Mouse (Mus musculus): ENCODE measurements around the gene Chp1. TPM values are rescaled to one million over a fixed set of nuclear protein-coding genes. Genes with fewer than 3 reads are reported as not detected.
"Not testable (repeated sequence)": the region's sequence is repeated elsewhere in the genome, so short reads cannot be mapped to it uniquely, and the experiment has no call there.

Gene Chp1
- 68.1 and 73.6 TPM in 2 replicates for polyA plus RNA-seq (2015; fragmentation: Nextera tagmentation; extraction: Ambion mirVana)

DNA sequence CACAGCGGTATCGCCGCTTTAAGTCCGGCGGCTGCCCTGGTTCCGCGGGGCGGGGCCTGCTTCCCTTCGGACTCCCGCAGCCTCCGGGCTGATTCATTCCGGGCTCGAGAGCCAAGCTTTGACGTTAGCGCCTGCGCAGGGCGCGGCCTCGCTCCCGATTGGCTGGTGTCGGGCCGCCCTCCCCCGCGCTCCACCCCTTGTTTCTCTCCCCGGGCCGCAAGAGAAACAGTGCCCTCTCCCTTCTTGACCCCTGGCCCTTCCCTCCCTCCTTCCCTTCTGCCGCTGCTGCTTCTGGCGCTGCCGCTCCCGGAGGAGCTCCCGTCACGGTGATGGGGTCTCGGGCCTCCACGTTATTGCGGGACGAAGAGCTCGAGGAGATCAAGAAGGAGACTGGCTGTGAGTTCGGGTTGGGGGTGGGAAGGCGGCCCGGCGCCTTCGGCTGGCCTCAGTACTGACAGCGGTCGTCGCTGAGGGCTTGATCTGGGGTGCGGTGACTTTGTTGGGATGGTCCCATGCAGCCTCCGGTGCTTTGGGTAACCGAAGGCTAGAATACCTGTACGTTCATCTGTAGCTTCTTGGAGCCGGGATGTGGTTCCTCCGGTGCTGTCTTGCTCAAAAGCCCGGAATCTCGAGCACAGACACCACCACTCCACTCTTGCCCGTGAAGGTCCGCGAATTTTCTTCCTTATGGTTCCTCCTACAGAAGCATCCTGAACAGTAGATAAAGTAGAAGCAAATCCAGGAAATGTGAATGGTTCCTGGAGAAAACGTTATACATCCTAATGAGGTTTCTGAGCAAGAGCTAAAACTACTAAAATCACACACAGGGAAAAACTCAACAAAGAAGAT, at the start of gene Chp1, which contains the start of gene Exd1:
Chp1 (plus strand) TSS at position 176 of the 849 bp plus-strand sequence.
Exd1 (minus strand) TSS at position 106 of the 849 bp plus-strand sequence.
- Histone ChIP-seq H3K27ac (peak within 1 kb of the TSS; percentile 90), H3K27me3 (replicated peaks) (no peaks in the 10 kb centered on the region), H3K9ac (peak within 1 kb of the TSS; percentile 53; the same call in 1 of the 2 replicates), H3K36me3 (no peaks in the 10 kb centered on the region), H3K4me1 (peaks cover 10% of the 10 kb centered on the region; the same call in 1 of the 2 replicates), H3K4me2 (peak within 1 kb of the TSS; percentile 84), H3K9me3 (no peaks in the 10 kb centered on the region), H3K4me3 (replicated peaks) (peak within 1 kb of the TSS; percentile 64)
- peak; percentile 98 for ATAC-seq (ENCODE audit: insufficient read depth, low FRiP score, low read depth)
- under 1% methylated on average over 55 of the region's 57 CpGs for WGBS

DNA sequence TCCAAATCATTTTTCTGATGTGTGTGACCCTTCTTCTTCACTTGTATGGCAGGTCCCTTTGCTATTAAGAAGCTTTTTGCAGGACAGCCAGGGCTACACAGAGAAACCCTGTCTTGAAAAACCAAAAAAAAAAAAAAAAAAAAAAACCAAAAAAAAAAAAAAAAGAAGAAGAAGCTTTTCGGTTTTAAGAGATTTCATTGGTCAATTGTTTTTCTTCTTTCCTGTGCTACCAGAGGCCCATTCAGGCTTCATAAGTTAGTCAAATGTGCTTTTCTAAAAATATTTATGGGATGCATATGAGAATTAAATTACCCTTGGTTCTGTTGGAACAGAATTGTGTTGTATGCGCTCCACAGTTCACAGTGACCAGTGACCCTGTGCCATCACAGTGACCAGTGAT, 48.6 kb upstream of the Chp1 start:
- H3K9me3 ChIP-seq = no peaks in the 10 kb centered on the region
- no peaks in the 10 kb centered on the region for H3K27me3 ChIP-seq (replicated peaks)
- ATAC-seq (ENCODE audit: insufficient read depth, low FRiP score, low read depth) = no peak
- no peak overlapping the region for H3K4me3 ChIP-seq (replicated peaks)
- no peaks in the 10 kb centered on the region for H3K36me3 ChIP-seq
- H3K4me2 ChIP-seq = no peak overlapping the region
- H3K9ac ChIP-seq = no peak overlapping the region
- no peak overlapping the region for H3K27ac ChIP-seq
- WGBS = 81% methylated on average over 2 of the region's 2 CpGs
- H3K4me1 ChIP-seq = no peaks in the 10 kb centered on the region

DNA sequence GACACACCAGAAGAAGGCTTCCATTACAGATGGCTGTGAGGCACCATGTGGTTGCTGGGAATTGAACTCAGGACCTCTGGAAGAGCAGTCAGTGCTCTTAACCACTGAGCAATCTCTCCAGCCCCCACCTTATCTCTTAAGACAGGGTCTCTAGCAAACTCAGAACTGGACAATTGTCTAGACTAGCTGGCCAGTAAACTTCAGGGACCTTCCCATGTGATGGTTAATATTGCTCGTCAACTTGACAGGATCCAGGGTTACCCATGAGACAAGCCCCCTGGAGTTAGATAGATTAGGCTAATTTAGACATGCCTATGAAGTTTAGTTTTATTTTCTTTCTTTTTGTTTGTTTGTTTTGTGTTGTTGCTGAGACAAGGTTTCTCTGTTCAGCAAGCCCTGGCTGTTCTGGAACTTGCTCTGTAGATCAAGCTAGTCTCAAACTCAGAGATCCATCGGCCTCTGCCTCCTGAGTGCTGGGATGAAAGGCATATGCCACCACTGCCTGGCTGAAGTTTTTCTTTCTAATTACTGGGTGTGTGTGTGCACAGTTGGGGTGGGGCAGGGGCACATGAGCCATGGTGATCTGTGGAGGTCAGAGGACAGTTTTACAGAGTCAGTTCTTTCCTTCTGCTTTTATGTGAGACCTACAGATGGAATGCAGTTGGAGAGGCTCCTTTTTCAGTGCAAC, 46.4 kb upstream of the Chp1 start:
- Histone ChIP-seq H3K4me1 (no peaks in the 10 kb centered on the region), H3K27me3 (replicated peaks) (no peaks in the 10 kb centered on the region), H3K36me3 (no peaks in the 10 kb centered on the region), H3K9ac (no peak overlapping the region), H3K9me3 (no peaks in the 10 kb centered on the region), H3K4me2 (no peak overlapping the region), H3K27ac (no peak overlapping the region), H3K4me3 (replicated peaks) (no peak overlapping the region)
- WGBS = 74% methylated on average over 2 of the region's 2 CpGs
- ATAC-seq (ENCODE audit: insufficient read depth, low FRiP score, low read depth) = 0 out of 2 replicates have a peak, but pooled peaks have one; percentile 43

DNA sequence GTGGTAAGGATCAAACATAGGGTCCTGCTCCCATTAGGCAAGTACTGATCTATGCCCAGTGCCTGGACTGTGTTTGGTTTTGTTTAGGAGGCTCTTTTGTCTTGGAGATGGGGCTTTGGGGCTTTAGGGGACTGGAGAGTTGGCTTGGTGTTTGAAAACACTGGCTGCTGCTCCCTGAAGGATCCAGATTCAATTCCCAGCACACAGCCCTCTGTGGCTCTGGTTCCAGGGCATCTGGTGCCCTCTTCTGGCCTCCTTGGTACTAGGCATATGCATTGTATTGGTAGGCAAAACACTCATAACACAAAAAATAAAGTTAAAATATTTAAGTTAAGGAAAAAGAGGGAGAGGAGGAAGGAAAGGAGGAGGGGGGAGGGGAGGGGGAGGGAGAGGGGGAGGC, 40.4 kb upstream of the Chp1 start:
- no peaks in the 10 kb centered on the region for H3K27me3 ChIP-seq (replicated peaks)
- no peak for ATAC-seq (ENCODE audit: insufficient read depth, low FRiP score, low read depth)
- no peak overlapping the region for H3K4me3 ChIP-seq (replicated peaks)
- no peak overlapping the region for H3K4me2 ChIP-seq
- H3K27ac ChIP-seq = no peak overlapping the region
- H3K4me1 ChIP-seq = no peaks in the 10 kb centered on the region
- H3K36me3 ChIP-seq = no peaks in the 10 kb centered on the region
- H3K9ac ChIP-seq = no peak overlapping the region
- no peaks in the 10 kb centered on the region for H3K9me3 ChIP-seq

DNA sequence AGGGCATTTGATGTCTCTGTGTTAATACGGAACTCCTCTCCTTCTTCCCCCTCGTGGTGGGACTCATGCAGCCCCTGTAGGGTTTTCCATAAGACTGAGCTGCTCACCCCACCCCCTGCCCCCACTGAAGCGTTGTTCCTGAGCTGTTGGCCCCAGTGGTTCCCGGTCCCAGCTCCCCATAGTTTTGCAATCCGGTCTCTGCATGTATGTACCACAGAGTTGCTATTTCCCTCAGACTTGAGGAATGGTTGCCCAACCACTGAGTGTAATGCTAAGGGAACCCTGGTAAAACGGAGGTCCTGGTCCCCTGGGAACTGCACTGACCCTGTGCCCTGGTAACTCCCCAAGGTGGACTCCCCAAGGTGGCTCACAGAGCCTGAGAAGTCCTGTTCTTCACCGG, 39.0 kb upstream of the Chp1 start:
- not testable (repeated sequence) for H3K4me2 ChIP-seq; H3K27ac ChIP-seq; H3K4me3 ChIP-seq (replicated peaks); H3K9me3 ChIP-seq; H3K9ac ChIP-seq; H3K4me1 ChIP-seq; H3K27me3 ChIP-seq (replicated peaks); ATAC-seq (ENCODE audit: insufficient read depth, low FRiP score, low read depth); H3K36me3 ChIP-seq
- 61% methylated on average over 7 of the region's 7 CpGs for WGBS

DNA sequence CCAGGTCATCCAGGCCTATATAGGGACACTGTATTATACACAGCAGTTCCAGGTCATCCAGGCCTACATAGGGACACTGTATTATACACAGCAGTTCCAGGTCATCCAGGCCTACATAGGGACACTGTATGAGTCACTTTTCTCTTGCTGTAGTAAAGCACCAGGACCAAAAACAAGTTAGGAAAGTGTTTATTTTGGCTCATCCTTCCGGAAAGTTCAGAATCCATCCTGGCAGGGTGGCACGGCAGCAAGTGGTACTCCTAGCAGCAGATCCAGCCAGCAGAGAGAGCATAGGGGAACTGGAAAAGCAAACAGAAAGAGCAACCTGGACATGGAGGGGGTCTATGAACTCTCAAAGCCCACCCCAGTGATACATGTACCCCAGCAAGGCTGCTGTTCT, 36.6 kb upstream of the Chp1 start:
- 87% methylated on average over 2 of the region's 2 CpGs for WGBS
- Histone ChIP-seq H3K4me3 (replicated peaks) (no peak overlapping the region), H3K4me2 (no peak overlapping the region), H3K9me3 (no peaks in the 10 kb centered on the region), H3K27me3 (replicated peaks) (no peaks in the 10 kb centered on the region), H3K9ac (no peak overlapping the region), H3K36me3 (no peaks in the 10 kb centered on the region), H3K27ac (no peak overlapping the region), H3K4me1 (no peaks in the 10 kb centered on the region)
- ATAC-seq (ENCODE audit: insufficient read depth, low FRiP score, low read depth) = no peak

DNA sequence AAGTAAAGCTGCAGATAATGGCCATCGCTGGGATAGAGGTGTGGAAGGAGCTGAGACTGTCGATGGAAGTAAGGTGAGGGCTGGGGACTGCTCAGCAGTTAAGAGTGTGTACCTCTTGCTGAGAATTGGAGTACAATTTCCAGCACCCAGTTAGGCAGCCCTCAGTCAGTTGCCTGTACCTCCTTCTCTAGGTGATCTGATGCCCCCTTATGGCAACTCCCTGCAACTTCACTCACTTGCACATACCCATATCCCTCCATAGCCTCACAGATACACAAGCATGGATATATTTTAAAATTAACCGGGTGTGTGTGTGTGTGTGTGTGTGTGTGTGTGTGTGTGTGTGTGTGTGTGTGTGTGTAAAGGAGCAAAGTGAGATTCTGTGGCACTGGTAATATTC, 35.2 kb upstream of the Chp1 start:
- H3K27ac ChIP-seq = no peak overlapping the region
- no peak overlapping the region for H3K9ac ChIP-seq
- H3K4me2 ChIP-seq = no peak overlapping the region
- no peak for ATAC-seq (ENCODE audit: insufficient read depth, low FRiP score, low read depth)
- no peak overlapping the region for H3K4me3 ChIP-seq (replicated peaks)
- H3K9me3 ChIP-seq = no peaks in the 10 kb centered on the region
- H3K36me3 ChIP-seq = no peaks in the 10 kb centered on the region
- H3K4me1 ChIP-seq = no peaks in the 10 kb centered on the region
- no peaks in the 10 kb centered on the region for H3K27me3 ChIP-seq (replicated peaks)
- 77% methylated on average over 3 of the region's 3 CpGs for WGBS

DNA sequence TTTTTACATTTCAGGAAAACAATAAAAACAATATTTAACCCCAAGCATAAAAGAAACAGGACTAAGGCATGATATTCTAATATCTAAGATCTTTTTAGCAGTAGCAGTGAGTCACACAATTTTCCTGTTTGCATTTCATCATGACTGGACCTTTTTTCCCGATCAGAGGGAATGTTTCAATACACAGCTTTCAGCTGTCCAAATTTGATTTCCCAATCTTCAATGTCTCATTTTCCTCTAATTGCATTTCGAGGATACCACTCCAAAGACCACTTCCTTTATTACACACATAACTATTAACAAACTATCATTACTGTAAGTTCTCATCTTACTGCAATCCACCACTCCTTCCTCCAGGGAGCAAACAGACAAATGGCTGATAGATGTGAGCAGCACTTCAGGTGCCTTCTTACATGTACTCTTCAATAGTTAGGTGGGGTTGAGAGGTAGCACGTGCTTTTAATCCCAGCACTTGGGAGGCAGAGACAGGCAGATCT, 33.4 kb upstream of the Chp1 start:
- Histone ChIP-seq H3K36me3 (no peaks in the 10 kb centered on the region), H3K27me3 (replicated peaks) (no peaks in the 10 kb centered on the region), H3K4me1 (no peaks in the 10 kb centered on the region), H3K4me2 (no peak overlapping the region), H3K9me3 (no peaks in the 10 kb centered on the region), H3K4me3 (replicated peaks) (no peak overlapping the region), H3K9ac (no peak overlapping the region), H3K27ac (no peak overlapping the region)
- no peak for ATAC-seq (ENCODE audit: insufficient read depth, low FRiP score, low read depth)
- WGBS = 68% methylated on average over 3 of the region's 3 CpGs

DNA sequence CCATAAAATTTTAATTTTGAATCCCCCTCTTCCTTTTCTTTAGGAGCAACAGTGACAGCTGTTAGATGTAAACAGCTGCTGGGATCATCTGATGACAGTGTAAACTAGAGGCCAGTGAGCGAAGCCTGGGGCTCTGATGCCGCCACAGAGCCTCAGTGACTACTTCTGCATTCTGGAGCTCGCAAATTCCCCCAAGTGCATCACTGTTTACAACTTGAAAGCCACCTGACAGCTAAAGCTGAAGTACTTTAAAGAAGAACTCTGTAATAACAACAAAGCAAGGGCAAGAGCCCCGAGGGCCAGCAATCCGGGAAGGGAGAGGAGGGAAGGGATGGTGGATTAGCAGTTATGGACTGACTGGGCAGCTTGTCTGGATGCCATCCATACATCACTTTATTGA, 30.7 kb upstream of the Chp1 start:
- H3K4me2 ChIP-seq = no peak overlapping the region
- no peaks in the 10 kb centered on the region for H3K4me1 ChIP-seq
- H3K4me3 ChIP-seq (replicated peaks) = no peak overlapping the region
- no peak overlapping the region for H3K9ac ChIP-seq
- H3K27me3 ChIP-seq (replicated peaks) = no peaks in the 10 kb centered on the region
- no peak overlapping the region for H3K27ac ChIP-seq
- ATAC-seq (ENCODE audit: insufficient read depth, low FRiP score, low read depth) = no peak
- 41% methylated on average over 5 of the region's 5 CpGs for WGBS
- no peaks in the 10 kb centered on the region for H3K36me3 ChIP-seq
- no peaks in the 10 kb centered on the region for H3K9me3 ChIP-seq

DNA sequence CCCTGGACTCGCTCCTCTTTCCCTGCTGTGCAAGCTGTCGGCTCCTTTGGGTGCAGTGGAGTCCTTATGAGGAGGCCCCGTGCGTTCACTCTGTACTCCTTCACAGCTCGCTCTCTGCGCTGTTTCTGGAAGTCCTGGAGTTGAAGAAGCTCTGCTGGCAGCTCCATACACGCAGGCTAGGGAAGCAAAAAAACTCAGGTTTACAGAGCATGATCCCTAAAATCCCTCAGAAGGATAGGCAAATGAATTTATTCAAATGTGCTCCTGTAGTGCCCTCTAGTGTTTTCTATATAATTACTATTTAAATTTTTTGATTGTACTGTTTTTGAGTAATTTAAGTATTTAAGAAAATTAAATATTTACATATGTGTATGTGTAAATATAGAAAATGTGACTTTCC, 26.9 kb upstream of the Chp1 start:
- no peak for ATAC-seq (ENCODE audit: insufficient read depth, low FRiP score, low read depth)
- WGBS = 63% methylated on average over 7 of the region's 7 CpGs
- H3K4me2 ChIP-seq = no peak overlapping the region
- H3K9ac ChIP-seq = no peak overlapping the region
- no peaks in the 10 kb centered on the region for H3K9me3 ChIP-seq
- H3K27me3 ChIP-seq (replicated peaks) = no peaks in the 10 kb centered on the region
- no peak overlapping the region for H3K4me3 ChIP-seq (replicated peaks)
- no peaks in the 10 kb centered on the region for H3K4me1 ChIP-seq
- H3K36me3 ChIP-seq = no peaks in the 10 kb centered on the region
- no peak overlapping the region for H3K27ac ChIP-seq

DNA sequence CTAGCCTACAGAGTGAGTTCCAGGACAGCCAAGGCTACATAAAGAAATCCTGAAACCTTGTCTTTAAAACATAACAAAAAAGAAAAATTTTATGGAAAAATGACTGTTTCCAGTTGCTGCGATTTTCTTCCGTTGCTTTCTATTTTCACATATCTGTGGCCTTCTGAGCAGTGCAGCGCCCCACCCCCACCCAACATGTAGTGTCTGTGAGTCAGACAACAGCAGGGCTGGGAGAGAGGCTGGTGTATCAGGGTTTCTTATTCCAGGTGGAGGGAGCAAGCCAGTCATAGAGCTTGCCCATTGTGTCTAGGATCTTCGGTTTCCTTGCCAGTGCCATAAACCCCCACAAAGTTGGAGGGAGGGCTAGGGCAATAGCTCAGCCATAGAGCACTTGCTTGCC, 23.7 kb upstream of the Chp1 start:
- no peak for ATAC-seq (ENCODE audit: insufficient read depth, low FRiP score, low read depth)
- no peak overlapping the region for H3K9ac ChIP-seq
- no peak overlapping the region for H3K27ac ChIP-seq
- 78% methylated on average over 4 of the region's 4 CpGs for WGBS
- no peaks in the 10 kb centered on the region for H3K27me3 ChIP-seq (replicated peaks)
- no peak overlapping the region for H3K4me3 ChIP-seq (replicated peaks)
- H3K4me2 ChIP-seq = no peak overlapping the region
- H3K36me3 ChIP-seq = no peaks in the 10 kb centered on the region
- H3K9me3 ChIP-seq = no peaks in the 10 kb centered on the region
- H3K4me1 ChIP-seq = no peaks in the 10 kb centered on the region

DNA sequence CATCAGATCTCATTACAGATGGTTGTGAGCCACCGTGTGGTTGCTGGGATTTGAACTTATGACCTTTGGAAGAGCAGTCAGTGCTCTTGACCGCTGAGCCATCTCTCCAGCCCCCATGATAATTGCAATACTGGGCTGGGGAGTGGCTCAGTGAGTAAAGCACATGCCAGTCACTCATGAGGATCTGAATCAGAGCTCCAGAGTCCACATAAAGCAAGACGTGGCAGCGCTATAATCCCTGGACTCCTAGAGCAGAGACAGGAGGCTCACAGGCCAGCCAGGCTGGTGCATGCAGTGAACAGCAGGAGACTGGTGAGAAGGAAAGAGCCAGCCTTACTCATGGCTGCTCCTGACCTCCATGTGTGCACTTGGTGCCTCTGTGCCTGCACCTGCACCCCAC, 22.1 kb upstream of the Chp1 start:
- ATAC-seq (ENCODE audit: insufficient read depth, low FRiP score, low read depth) = no peak
- no peak overlapping the region for H3K4me2 ChIP-seq
- H3K27me3 ChIP-seq (replicated peaks) = no peaks in the 10 kb centered on the region
- H3K36me3 ChIP-seq = no peaks in the 10 kb centered on the region
- H3K4me3 ChIP-seq (replicated peaks) = no peak overlapping the region
- H3K4me1 ChIP-seq = no peaks in the 10 kb centered on the region
- WGBS = 45% methylated on average over 4 of the region's 4 CpGs
- no peak overlapping the region for H3K9ac ChIP-seq
- no peak overlapping the region for H3K27ac ChIP-seq
- H3K9me3 ChIP-seq = no peaks in the 10 kb centered on the region
